Mouse (Mus musculus) cortical plate, adult 2 months (tissue): ENCODE measurements around the gene Plppr3. TPM values are rescaled to one million over a fixed set of nuclear protein-coding genes. Genes with fewer than 3 reads are reported as not detected.

Experiments
- H3K27ac ChIP-seq: fragments of 200-500 bp; 2 replicates; pipeline ENCODE4 v1.5.1; 2012; ENCODE audit warnings: low read length, control low read depth, inconsistent platforms; ENCODE audit not compliant: insufficient read depth
- H3K4me1 ChIP-seq: fragments of 200-500 bp; 2 replicates; pipeline ENCODE4 v1.6.1; 2011; ENCODE audit warnings: low read length; ENCODE audit not compliant: control insufficient read depth, insufficient read depth
- H3K4me3 ChIP-seq: fragments of 200-500 bp; 2 replicates; pipeline ENCODE4 v1.5.1; 2011; ENCODE audit warnings: mild to moderate bottlenecking, low read length, control low read depth; ENCODE audit not compliant: insufficient read depth
- CTCF ChIP-seq: fragments of 200-500 bp; IDR thresholded peaks from 2 replicates; pipeline ENCODE4 v1.5.1; 2011; ENCODE audit warnings: mild to moderate bottlenecking, control low read depth, low read length; ENCODE audit not compliant: insufficient read depth; ENCODE audit errors: extremely low read depth
- POLR2A ChIP-seq: fragments of 200-500 bp; IDR thresholded peaks from 2 replicates; pipeline ENCODE4 v1.6.1; 2011; ENCODE audit warnings: mild to moderate bottlenecking, low read length, control low read depth; ENCODE audit not compliant: insufficient read depth; ENCODE audit errors: extremely low read depth
- polyA plus RNA-seq: library from polyadenylated mRNA; depleted of rRNA; stranded (reverse); fragments of >200 nt; gene quantifications from 2 replicates; pipeline ENCODE4 v1.2.3, GENCODE M21; 2012

Plppr3 gene
- polyA plus RNA-seq, 1 experiment, result 79.9 TPM

DNA sequence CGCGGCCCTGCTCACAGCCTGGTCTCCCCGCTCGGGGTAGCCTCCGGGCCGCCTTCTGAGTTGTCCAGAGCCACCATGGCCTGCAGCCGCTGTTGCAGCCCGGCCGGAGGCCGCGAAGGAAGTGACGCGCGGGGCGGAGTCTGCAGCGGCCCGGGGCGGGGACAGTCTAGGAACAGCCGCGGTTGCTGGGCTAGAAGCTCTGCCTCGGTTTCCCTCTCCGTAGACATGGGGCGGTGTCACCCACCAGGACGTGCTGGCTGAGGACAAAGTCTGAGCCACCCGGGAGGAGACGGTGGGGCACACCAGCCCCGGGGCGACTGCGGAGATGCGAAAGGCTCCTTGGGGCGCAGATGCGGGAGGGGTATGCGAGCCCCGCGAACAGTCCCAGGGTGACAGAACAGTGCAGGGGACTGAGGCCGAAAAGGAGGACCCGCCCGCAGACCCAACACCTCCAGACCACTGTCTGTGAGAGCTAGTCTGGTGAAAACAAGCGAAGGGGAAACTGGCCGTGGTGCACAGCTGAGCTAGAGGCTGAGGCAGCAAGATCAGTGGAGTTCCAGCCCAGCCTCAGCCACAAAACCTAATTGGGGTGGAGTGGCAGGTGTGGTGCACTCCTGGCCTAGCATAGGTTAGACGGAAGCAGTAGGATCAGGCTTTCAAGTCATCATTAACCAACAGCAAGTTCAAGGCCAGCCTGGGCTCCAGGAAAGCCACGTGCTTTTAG is 42.5 kb upstream of the Plppr3 start, which contains the start of gene Kiss1r:
Kiss1r (plus strand) TSS at position 164 of the 724 bp plus-strand sequence.
- Histone ChIP-seq H3K4me3 (peak within 1 kb of the TSS; percentile 95), H3K27ac (peak within 1 kb of the TSS; percentile 94), H3K4me1 (peaks cover 5% of the 10 kb centered on the region)
- TF ChIP-seq POLR2A (peak; percentile 79), CTCF (no peak)

DNA sequence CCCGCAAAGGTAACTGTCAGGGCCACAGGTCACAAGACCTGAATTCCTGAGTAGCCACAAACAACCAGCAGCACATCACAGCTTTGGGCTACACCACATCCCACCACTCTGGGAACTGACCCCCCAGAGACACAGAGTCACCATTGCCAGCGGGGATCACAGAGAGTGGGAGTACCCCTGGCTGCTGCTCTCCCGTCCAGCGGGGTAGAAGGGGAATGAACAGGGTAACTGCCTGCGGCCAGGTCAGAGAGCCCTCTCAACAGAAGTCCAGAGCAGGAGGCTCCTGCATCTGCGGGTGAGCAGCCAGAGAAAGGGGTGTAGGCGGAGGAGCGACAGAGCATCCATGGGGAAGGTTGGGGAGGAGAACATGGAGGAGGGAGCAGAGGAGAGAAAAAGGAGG is 41.6 kb upstream of the Plppr3 start:
- H3K4me3 ChIP-seq, result peak overlapping the region; percentile 95
- TF ChIP-seq CTCF, result no peak
- TF ChIP-seq POLR2A, result no peak
- H3K4me1 ChIP-seq, result peaks cover 5% of the 10 kb centered on the region
- H3K27ac ChIP-seq, result peak overlapping the region; percentile 94

DNA sequence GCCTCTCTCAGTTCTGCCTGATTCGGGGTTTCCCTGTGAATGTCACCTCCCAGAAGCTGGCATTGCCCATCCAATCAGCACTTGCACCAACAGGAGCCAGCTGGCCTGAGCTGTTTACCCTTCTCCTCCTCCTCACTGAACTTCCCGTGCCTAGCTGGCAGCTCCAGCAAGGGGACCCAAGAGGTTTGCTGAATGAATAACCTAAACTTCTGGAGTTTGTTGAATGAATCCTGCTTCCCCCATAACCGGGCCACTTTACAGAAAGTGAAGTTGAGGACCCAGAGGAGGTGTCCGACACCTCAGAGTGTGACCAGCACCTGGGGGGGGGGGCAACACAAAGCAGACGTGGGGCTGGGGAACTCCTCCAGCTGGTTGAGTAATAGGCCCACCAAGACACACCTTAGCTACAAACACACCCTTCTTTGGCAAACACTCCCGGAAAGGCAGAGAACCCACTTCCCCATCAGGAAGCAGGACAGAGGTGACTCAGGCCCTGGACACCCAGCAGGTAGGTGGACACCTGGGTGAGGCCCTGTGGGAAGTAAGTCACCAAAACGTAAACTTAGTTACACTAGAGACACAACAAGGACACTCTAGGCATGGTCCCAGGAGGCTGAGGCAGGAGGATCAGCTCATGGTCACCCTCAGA is 40.6 kb upstream of the Plppr3 start:
- Histone ChIP-seq H3K27ac (no peak overlapping the region), H3K4me1 (peaks cover 3% of the 10 kb centered on the region), H3K4me3 (peak overlapping the region; percentile 95)
- TF ChIP-seq CTCF (no peak), POLR2A (no peak)

DNA sequence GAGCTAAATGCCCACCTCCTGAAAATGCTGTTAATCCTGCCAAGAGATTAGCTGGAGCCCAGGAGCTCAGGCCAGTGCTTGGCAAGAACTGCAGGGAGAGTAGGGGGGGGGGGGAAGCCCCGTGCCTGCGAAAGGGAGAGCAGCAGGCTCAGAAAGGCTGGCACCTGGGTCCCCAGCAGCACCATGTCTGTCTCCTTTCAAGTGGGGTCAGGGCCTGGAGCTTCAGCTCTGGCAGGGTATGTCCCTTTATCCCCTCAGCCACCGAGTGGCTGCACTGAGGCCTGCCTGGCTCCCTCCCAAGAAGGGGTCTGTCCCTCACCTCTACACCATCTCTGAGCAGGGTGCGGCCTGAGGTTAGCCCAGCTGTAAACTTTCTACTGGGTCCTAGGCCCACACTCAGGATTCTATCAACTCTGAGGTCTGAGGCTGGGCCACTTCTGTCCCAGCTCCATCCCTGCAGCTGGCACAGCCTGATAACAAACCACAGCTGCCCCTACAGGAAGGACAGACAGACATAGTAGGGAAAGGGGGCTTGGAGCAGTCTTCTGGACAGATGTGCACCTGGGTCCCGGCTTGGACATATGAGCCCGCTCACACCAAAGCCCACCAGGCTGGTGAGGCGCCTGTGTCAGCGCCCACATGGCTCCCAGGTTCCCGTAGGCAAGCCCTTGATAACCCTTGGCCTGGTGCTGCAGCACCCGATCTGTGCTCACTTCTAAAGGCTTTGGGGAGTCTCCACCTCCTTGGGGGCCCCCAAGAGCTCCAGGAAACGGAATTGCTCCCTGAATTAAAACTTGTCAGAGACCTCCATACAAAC is 39.9 kb upstream of the Plppr3 start:
- H3K4me3 ChIP-seq, result no peak overlapping the region
- no peak overlapping the region for H3K27ac ChIP-seq
- TF ChIP-seq CTCF (no peak), POLR2A (no peak)
- peaks cover 6% of the 10 kb centered on the region for H3K4me1 ChIP-seq

DNA sequence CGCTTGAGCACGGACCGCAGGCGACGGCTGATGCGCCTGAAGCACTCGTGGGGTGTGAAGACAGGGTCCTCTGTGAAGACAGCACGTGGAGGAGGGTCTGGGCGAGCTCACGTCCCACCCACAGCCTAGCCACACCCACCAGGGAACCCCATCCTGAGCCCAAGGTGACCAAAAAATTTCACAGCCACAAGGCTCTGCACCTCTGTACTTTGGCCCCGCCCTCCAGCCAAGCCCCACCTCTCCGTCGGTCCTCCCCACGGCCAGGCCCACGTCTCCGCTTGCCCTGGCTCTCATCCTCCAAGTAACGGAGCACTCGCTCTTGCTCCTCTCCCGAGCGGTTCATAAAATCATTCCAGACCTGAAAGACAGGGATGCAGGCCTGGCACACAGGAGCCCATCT is 38.0 kb upstream of the Plppr3 start:
- TF ChIP-seq CTCF (no peak), POLR2A (no peak; the same call in 1 of the 2 replicates)
- Histone ChIP-seq H3K27ac (no peak overlapping the region), H3K4me3 (no peak overlapping the region), H3K4me1 (peaks cover 7% of the 10 kb centered on the region)

DNA sequence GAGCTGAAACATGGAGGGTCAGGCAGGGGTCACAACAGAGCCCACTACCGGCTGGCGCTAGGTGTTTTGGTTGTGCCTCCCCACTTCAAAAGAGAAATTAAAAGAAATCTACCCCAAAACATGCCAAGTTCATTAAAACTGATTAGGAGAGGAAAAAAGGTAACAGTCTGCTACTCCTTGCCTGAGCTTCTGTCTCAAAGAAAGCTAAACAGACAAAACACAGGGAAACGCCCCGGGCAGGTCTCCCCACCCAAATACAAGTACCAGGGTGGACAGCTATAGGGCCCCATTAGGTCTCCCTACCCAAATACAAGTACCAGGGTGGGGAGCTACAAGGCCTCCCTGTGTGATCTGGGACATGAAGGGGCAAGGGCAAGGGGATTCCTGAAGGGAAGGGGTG is 36.1 kb upstream of the Plppr3 start, which contains the start of gene Gm26602:
Gm26602 (plus strand) TSS at position 301 of the 400 bp plus-strand sequence.
- peak within 1 kb of the TSS; percentile 74 for H3K27ac ChIP-seq
- no peak within 1 kb of the TSS for H3K4me3 ChIP-seq
- peaks cover 6% of the 10 kb centered on the region for H3K4me1 ChIP-seq
- no peak for TF ChIP-seq POLR2A
- TF ChIP-seq CTCF, result no peak

DNA sequence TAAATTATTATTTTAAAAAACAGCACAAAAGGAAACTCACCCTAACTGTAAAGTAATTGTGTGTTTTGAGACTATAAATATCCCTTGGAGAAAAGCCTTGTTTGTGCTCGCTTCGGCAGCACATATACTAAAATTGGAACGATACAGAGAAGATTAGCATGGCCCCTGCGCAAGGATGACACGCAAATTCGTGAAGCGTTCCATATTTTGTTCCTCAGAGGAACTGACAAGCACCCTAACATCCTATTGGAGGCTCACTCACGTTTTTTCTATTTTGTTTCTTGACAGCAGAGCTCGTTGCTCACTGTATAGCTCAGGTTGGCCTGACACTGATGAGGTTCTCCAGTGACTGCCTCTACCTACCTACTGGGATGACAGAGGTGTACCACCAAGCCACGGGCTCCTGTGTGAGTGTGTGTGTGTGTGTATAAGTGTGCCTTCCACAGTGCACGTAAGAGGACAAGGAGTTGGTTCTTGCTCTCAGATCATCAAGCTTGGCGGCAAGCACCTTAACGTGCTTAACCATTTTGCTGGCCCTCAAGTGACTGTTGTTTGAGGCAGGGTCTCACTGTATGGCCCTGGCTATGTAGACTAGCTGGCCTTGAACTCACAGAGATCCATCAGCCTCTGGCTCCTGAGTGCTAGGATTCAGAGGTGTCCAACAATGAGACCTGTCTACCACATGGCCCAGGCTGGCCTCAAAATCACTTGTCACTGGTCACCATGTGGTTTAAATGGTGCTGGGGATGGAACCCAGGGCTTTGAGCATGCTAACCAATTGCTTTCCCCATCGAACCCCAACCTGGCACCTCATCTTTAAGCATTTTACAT is 34.9 kb upstream of the Plppr3 start:
- TF ChIP-seq POLR2A, result peak; percentile 27; the same call in 1 of the 2 replicates
- TF ChIP-seq CTCF, result no peak
- peaks cover 3% of the 10 kb centered on the region; the same call in 1 of the 2 replicates for H3K4me1 ChIP-seq
- peak overlapping the region; percentile 63 for H3K4me3 ChIP-seq
- H3K27ac ChIP-seq, result peak overlapping the region; percentile 73

DNA sequence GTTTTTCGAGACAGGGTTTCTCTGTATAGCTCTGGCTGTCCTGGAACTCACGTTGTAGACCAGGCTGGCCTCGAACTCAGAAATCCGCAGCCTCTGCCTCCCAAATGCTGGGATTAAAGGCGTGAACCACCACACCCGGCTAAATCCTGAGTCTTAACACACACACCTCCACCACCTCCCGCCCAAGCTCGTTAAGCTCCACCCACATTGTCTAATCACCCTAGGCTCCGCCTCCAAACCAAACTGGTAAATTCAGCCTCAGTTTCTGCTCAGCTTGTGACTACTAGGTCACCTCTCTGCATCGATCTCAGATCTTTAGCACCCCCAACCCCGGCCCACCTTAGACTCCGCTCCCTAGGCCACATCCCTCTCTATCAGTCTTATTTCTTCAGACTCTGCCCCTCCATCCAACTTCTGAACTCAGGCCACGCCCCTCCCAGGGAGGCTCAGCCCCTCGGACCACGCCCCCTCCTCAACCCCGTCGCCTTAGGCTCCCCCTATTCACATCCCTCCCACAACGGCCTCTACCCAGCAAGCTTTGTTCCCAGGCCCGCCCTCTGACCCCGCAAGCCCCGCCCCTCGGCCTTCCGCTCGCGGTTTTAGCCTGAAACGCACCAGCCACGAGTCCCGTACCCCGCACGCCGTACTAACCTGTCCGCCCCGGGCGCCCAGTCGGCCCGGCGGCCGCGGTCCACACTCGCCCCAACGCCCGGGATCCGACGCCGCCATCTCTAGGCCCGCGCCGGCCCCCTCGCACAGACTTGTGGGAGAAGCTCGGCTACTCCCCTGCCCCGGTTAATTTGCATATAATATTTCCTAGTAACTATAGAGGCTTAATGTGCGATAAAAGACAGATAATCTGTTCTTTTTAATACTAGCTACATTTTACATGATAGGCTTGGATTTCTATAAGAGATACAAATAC is 34.0 kb upstream of the Plppr3 start, which contains the start of gene Med16:
Med16 (minus strand) TSS at position 757 of the 925 bp plus-strand sequence.
- H3K27ac ChIP-seq, result peak within 1 kb of the TSS; percentile 100
- TF ChIP-seq CTCF, result no peak
- TF ChIP-seq POLR2A, result no peak
- H3K4me3 ChIP-seq, result peak within 1 kb of the TSS; percentile 63
- peaks cover 3% of the 10 kb centered on the region; the same call in 1 of the 2 replicates for H3K4me1 ChIP-seq
